Mouse (Mus musculus): Measurements from ENCODE around the gene Ttc22. TPM values are rescaled to one million over a fixed set of nuclear protein-coding genes. Genes with fewer than 3 reads are reported as not detected.

Gene Ttc22
- under 1 TPM in 2 of 4 experiments, not detected in 2; 0.11 to 0.16 TPM for total RNA-seq (2022)

DNA sequence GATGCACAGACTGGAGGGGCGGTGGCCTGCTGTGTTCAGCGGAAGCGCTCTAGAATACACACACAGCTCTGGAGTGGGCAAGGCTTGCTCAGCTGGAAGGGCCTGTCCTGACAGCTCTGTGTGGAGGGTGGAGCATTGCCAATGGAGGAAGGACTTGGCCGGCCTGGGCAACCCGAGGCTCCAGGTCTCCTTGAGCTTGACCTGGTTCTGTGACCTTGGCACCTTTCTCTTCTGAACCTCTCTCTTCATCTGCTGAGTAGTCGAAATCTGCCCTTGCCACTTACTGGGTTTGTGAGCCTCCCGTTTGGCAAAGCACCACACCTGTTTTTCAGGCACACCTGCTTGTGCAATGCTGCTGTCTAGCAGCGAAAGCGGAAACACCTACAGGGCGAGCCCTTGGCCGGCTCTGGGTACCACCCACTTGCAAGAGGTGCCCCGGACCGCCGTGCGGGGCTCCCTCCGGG, at the start of gene Ttc22:
Ttc22 (plus strand) TSS at position 403 of the 464 bp plus-strand sequence.
- DNase-seq (ENCODE audit: low spot score): no peak

DNA sequence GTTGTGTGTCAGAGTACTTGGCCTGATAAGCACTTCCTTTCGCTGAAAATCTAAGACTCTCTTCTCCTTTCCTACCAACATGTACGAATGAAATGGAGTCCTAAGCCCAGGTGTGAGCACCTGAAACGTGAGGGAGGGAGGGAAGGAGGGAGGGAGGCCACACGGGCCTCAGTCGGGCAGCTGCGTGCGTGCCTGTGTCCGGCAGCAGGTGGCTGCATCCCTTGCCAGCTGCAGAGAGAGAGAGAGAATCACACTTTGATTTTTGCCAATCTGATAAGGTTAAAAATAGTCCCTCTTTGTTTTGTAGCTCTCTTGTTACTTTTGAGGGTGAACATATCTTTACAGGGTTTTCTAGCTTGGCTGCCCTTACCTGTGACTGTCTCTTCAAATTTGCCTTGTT, 47.2 kb upstream of the Ttc22 start:
- no peak for DNase-seq (ENCODE audit: low spot score)

- no peak for DNase-seq (ENCODE audit: low spot score)
Measured at GRCm38 (mm10) chr4:106577511-106577910, 44.7 kb upstream of the Ttc22 start.

DNA sequence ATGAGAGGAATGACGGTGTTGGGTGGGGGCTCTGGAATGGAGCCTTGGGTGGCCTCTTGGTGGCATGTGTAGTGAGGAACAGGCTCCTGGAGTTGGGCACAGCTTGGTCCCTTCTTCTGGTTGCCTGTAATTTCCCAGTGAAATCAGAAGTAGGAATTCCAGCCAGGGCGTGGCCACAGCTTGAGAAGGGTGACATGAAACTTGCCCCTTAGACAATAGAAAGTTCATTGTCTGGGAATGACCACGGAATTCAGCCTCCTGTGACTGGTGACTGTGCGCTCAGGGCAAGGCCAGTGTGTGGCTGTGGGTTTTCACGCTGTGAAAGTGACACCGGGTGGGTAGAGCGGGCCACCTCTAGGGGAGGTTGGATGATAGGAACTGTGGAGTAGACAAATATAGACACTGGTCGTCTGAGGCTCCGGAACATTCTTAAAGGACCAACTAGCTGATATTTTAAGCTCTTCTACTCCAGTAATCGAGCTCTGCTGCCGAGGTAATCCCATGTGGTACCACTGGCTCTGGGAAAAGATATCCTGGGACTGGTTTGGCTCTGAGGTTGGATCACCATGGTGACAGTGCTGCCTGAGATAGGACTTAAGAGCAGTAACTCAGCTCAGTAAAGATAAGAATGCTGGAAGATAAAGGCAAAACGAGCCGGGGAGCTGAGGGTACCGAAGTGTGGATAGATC, 40.9 kb upstream of the Ttc22 start:
- DNase-seq (ENCODE audit: low spot score): peak; percentile 30

GRCm38 (mm10) chr4:106581865-106582204, 40.4 kb upstream of the Ttc22 start:
- DNase-seq (ENCODE audit: low spot score): no peak

- DNase-seq (ENCODE audit: low spot score): no peak
Measured at GRCm38 (mm10) chr4:106582428-106583153, 39.6 kb upstream of the Ttc22 start.

DNA sequence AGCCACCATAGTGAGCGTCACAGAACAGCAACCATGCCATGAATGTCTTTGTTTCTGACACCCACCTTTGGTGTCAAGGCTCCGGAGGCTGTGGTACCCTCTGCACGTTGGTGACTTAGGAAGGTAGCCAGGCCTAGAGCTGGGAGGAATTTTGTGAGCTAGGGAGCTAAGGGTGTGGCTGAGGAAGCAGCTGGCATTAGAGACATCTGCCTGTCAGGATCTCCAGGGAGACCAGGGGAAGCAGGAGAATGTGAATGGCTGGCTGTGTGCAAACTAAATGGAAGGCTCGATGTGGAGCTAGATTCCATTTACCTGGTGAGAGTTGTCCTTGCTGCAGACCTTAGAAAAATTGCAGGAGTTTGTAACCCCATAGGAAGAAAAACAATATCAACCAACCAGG, 37.6 kb upstream of the Ttc22 start:
- DNase-seq (ENCODE audit: low spot score): no peak

GRCm38 (mm10) chr4:106587075-106587474, 35.2 kb upstream of the Ttc22 start:
- no peak for DNase-seq (ENCODE audit: low spot score)

DNA sequence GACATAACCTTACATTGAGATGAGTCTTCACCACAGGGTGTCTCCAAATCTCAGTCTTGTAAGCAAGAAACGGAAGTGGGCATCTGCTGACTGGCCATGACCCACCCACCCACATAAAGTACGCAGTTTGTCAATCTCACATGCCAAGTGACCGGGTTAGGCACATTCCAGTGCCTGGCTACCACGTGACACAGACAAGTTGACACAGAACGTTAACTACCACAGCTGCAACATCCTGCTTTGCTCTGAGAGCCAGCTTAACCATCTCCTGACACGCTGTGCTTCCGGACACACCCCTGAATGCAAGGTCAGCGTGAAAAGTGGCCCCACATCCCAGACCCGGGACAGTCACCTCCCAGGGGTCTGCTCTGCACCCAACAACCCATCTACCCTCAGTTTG, 32.1 kb upstream of the Ttc22 start:
- no peak for DNase-seq (ENCODE audit: low spot score)

DNA sequence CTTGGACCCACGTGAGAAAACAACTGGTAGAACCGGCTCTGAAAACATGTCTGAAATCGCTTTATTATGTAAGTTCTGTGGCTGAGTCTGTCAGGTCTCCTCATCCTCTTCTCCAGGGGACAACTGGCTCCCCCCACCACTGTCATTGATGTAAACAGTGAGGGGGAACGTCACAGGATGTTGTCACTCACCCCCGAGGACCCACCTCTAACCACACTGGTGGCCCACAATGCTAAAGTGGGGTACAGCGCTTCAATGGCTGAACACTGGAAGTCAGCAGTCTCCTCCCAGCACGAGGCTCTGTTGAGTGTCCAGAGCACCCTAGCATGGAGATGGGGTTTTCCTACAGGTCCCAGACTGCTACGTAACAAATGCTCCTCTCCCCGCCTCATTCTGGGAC, 31.4 kb upstream of the Ttc22 start:
- DNase-seq (ENCODE audit: low spot score): no peak

DNA sequence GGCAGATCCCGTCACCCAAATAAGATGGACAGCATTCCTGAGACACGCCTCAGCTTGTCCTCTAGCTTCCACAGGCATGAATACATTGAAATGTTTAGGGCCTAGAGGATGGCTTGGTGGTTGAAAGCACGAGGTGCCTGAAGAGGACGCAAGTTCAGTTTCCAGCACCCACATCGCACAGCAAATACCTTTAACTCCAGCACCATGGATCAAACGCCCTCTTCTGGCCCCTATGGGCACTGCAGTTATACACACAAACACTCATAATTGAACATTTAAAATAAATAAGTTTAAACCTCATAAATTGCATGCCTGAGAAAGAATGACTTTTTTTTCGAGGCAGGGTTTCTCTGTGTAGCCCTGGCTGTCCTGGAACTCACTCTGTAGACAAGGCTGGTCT, 28.6 kb upstream of the Ttc22 start:
- no peak for DNase-seq (ENCODE audit: low spot score)

- no peak for DNase-seq (ENCODE audit: low spot score)
Measured at GRCm38 (mm10) chr4:106596200-106596599, 26.0 kb upstream of the Ttc22 start.

DNA sequence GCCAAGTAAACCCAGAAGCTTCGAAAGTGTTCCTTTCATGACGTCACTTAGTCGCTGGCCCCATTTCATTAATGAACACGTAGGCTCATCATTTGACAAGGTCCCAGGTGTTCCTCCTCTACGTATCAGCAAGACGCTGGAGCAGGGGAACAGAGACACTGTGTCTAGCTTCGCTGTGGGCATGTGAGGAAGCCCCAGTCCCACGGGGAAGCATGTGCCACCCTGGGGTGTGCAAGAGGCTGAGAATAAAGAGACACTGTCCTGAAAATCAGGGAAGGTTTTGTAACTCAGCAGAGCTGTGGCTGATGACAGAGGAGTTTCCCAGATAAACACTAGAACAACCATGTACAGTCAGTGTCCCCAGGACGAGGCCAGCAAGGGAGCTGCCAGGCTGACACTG, 25.2 kb upstream of the Ttc22 start:
- DNase-seq (ENCODE audit: low spot score): no peak

DNA sequence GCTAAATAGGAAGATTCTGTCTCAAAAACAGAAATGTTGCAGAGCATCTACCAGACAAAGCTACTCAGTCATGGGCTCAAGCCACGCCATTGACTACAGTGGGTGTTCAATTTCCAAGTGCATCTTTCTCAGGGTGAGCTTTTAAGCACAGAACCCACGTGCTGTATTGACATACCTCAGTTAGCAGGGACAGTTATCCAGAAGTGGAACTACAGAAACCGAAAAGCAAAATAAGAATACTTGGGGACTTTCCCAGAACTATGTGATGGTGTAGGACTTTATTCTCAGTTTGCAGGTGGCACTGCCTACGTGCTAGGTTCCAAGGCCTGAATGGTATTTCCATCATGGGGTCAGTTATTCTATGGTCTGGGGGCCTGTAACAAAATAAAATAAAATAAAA, 24.5 kb upstream of the Ttc22 start:
- no peak for DNase-seq (ENCODE audit: low spot score)

DNA sequence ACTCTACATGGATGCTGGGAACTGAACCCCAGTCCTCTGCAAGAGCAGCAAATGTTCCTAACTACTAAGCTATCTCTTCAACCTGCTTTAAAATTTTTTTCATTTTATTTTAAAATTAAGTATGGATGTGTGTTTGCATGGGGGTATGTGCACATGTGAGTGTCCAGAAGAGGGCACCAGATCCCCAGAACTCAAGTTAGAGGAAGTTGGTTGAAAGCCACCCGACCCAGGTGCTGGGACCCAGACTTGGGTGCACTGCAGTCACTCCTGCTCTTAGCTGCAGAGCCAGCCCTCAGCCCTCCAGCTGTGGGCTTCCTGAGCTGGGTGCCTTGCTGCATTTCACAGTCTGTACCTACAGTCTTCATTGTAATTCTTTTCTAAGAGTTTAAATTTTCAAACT, 22.8 kb upstream of the Ttc22 start:
- DNase-seq (ENCODE audit: low spot score): no peak

GRCm38 (mm10) chr4:106600770-106601169, 21.5 kb upstream of the Ttc22 start:
- peak; percentile 3 for DNase-seq (ENCODE audit: low spot score)

GRCm38 (mm10) chr4:106606639-106607554, 15.3 kb upstream of the Ttc22 start:
- no peak for DNase-seq (ENCODE audit: low spot score)

- no peak for DNase-seq (ENCODE audit: low spot score)
Measured at GRCm38 (mm10) chr4:106607905-106608304, 14.3 kb upstream of the Ttc22 start.

GRCm38 (mm10) chr4:106613105-106613504, 9.1 kb upstream of the Ttc22 start:
- DNase-seq (ENCODE audit: low spot score): no peak

DNA sequence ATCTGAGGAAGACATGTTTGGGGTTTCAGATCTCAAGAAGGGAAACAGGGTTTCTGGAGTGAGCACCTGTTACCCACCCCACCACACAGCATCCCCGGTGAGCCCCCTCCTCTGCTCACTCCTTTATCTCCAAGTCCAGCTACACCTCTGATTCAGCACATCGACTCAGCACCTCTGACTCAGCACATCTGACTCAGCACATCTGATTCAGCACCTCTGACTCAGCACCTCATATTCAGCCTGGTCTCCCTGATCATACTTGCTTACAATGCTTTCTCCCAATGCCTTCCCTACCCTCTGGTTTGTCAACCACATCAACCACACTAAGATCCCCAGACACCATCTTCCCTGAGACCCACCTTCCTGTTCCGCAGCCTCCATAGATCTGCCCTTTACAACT, 8.7 kb upstream of the Ttc22 start:
- DNase-seq (ENCODE audit: low spot score): no peak

DNA sequence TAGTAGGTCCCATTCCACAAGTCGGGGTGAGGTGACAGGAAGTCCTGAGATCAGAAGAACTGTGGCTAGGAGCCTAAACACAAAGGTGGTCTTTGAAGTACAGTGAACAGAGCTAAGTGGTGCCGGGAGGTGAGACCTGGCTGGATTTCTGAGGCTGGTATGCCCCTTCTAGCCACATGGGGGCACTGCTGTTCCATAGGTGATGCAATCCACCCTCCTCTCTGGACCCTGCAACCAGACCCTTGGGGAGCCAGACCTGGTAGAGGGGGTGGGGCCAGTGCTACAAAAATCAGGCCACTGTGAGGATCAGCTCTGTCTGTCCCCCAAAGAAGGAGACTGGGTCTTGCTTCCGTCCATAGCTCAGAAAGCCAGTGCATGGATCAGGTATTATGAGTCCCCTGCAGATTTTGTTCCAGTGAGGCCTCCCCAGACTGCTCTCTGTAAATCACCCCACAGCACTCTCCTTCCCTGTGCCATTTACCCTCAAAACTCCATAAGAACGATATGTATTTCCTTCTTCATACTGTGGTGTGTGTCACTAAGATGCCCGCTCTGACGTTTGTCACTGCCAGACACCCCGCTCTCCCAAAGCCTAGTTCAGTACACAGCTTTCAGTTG, 7.9 kb upstream of the Ttc22 start:
- DNase-seq (ENCODE audit: low spot score): peak; percentile 20

DNA sequence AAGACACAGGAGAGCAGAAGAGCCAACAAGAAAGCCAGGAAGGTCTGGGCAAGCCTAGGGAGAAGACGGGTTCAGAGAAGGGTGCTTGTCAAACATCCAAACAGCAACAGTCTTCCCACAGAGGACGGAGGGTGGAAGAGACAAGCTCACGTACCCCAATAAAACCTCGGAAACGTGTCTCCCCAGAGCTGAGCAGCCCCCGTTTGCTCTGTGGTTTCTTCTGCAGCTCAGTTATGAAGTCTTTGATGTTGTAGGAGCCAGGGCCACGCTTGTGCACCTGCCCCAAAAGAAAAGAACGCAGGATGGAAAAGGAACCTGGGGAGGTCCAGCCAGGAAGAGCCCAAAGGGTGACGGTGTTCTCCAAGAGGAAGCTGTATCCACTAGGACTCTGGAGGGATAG, 7.4 kb upstream of the Ttc22 start:
- DNase-seq (ENCODE audit: low spot score): no peak

Measured in heart, adult 8-10 months (tissue).